Mouse (Mus musculus): ENCODE results near the gene Ror1. TPM values are rescaled to one million over a fixed set of nuclear protein-coding genes. Genes with fewer than 3 reads are reported as not detected.

Ror1 gene
- polyA plus RNA-seq, 1 experiment from 2014 or later, result 11.1 TPM

DNA sequence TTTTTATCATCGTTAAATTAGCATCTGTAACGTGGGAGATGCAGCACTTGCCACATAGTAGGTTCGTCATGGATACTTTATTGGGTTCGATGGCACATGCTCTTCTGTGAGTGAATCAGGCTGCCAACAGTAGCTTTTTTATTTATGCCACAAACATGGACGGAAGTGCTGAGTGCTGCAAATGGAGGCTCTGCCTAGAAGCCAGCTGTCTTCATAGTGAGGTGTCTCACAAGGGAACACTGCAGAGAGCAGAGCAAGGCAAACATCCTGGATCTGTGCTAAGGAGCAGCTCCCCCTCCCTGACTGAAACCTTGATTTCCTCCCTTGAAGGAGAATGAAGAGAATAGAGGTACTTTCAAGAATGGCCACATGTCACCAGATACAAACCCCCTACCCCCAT lies 74.1 kb downstream of the Ror1 start:
- H3K27ac ChIP-seq, result peak overlapping the region; percentile 79
- WGBS, result 51% methylated on average over 5 of the region's 5 CpGs
- peak overlapping the region; percentile 42; the same call in 1 of the 2 replicates for H3K4me2 ChIP-seq
- no peak overlapping the region for H3K9ac ChIP-seq
- peaks cover 65% of the 10 kb centered on the region for H3K4me1 ChIP-seq
- no peaks in the 10 kb centered on the region for H3K27me3 ChIP-seq
- ATAC-seq (replicated peaks; ENCODE audit: low FRiP score), result 0 out of 2 replicates have a peak, but pooled peaks have one; percentile 19
- no peaks in the 10 kb centered on the region for H3K36me3 ChIP-seq
- H3K4me3 ChIP-seq (replicated peaks), result no peak overlapping the region
- H3K9me3 ChIP-seq (replicated peaks), result no peaks in the 10 kb centered on the region

DNA sequence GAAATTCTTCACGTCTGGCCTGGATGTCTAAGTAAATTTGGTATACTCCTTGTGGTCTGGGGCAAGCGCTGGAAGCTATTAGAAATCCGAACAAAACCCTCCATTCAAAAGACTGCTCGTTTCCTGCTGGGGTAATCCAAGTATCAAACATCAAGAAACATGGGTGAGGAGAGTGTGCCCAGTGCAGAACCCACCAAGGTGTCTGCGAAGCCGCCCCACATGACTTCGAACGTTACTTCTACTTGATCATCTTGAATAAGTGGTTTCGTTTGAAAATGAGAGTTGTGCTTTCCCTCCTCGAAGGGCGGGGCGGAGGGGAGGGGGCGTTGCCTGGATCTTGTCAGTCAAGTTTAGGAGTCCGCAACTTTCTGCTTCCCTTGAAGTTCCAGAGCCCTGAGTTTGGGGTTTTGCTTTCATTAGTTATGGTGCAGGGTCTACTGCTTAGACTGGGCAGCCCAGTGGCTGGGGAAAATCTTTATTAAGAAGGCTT lies 74.6 kb downstream of the Ror1 start:
- no peaks in the 10 kb centered on the region for H3K9me3 ChIP-seq (replicated peaks)
- peak overlapping the region; percentile 42 for H3K4me2 ChIP-seq
- H3K4me1 ChIP-seq, result peaks cover 62% of the 10 kb centered on the region
- peak overlapping the region; percentile 79 for H3K27ac ChIP-seq
- ATAC-seq (replicated peaks; ENCODE audit: low FRiP score), result peak; percentile 35; the same call in 1 of the 2 replicates
- 39% methylated on average over 14 of the region's 14 CpGs for WGBS
- H3K36me3 ChIP-seq, result no peaks in the 10 kb centered on the region
- H3K9ac ChIP-seq, result no peak overlapping the region
- H3K27me3 ChIP-seq, result no peaks in the 10 kb centered on the region
- peak overlapping the region; percentile 8; the same call in 1 of the 2 replicates for H3K4me3 ChIP-seq (replicated peaks)

DNA sequence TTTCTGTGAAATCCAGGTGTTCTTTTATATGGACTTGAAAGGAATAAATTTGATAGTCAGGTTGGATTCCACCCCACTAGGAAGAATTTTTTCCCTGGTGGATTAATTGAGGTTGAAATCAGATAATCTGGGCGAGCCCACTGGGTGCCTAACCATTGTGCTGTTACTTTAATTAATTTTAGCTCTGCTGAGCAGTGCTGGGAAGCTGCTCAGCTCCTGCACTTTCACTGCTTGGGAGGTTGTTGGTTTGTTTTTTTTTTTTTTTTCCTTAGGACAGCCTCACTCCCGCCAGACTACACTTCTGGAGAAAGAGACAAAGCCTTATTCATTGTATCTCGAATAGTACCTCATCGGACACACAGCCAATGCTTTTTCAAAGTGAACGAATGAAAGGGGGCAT lies 75.2 kb downstream of the Ror1 start:
- no peaks in the 10 kb centered on the region for H3K9me3 ChIP-seq (replicated peaks)
- H3K27me3 ChIP-seq, result no peaks in the 10 kb centered on the region
- H3K36me3 ChIP-seq, result no peaks in the 10 kb centered on the region
- no peak overlapping the region for H3K9ac ChIP-seq
- no peak overlapping the region for H3K4me3 ChIP-seq (replicated peaks)
- H3K27ac ChIP-seq, result peak overlapping the region; percentile 85
- 0 out of 2 replicates have a peak, but pooled peaks have one; percentile 30 for ATAC-seq (replicated peaks; ENCODE audit: low FRiP score)
- peak overlapping the region; percentile 42 for H3K4me2 ChIP-seq
- peaks cover 62% of the 10 kb centered on the region for H3K4me1 ChIP-seq
- WGBS, result 25% methylated on average over 5 of the region's 5 CpGs

DNA sequence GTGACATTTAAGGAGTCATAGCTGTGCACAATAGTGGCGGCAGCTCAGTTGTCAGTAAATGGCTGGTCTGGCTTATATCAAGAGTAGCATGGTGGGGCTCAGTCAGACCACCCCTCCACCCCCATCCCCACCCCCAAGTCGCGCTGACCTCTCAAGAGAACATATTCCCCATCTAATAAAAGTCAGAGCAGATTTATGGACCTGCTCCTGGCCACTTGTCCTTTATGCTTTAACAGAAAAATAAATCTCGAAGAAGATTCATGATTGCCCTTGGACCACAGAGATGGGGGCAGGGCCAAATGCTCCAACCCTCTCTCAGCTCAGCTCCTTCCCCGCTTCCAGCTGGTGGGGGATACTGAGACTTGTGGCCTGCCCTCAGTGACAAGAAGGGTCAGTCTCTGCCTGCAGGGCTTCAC lies 75.9 kb downstream of the Ror1 start:
- Histone ChIP-seq H3K9ac (no peak overlapping the region), H3K4me2 (peak overlapping the region; percentile 42), H3K27ac (peak overlapping the region; percentile 85), H3K36me3 (no peaks in the 10 kb centered on the region), H3K27me3 (no peaks in the 10 kb centered on the region), H3K4me3 (replicated peaks) (no peak overlapping the region), H3K4me1 (peaks cover 60% of the 10 kb centered on the region), H3K9me3 (replicated peaks) (no peaks in the 10 kb centered on the region)
- ATAC-seq (replicated peaks; ENCODE audit: low FRiP score), result peak; percentile 74
- 11% methylated on average over 5 of the region's 5 CpGs for WGBS

DNA sequence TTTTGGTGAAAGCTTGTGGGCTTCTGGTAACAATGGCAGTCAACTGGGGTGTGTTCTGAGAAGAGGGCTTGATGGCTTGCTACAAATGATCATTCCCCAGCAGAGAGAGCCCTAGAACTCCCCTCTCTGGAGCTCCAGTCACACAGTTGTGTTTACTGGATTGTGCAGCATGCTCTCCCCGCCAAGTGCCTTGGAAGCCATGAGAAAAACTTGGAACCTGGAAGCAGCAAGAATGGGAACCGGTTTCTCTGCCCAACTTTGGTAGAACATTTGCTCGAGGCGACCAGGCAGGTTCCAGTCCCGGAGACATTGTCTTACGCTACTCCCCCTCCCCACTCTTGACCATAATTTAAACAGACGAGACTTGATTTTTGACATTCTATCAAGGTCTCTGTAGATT lies 80.0 kb downstream of the Ror1 start:
- no peak for ATAC-seq (replicated peaks; ENCODE audit: low FRiP score)
- 84% methylated on average over 7 of the region's 7 CpGs for WGBS
- no peak overlapping the region for H3K9ac ChIP-seq
- H3K4me1 ChIP-seq, result peaks cover 33% of the 10 kb centered on the region
- no peak overlapping the region for H3K4me2 ChIP-seq
- no peak overlapping the region for H3K4me3 ChIP-seq (replicated peaks)
- H3K27ac ChIP-seq, result no peak overlapping the region; the same call in 1 of the 2 replicates
- H3K27me3 ChIP-seq, result no peaks in the 10 kb centered on the region
- no peaks in the 10 kb centered on the region for H3K36me3 ChIP-seq
- H3K9me3 ChIP-seq (replicated peaks), result no peaks in the 10 kb centered on the region

DNA sequence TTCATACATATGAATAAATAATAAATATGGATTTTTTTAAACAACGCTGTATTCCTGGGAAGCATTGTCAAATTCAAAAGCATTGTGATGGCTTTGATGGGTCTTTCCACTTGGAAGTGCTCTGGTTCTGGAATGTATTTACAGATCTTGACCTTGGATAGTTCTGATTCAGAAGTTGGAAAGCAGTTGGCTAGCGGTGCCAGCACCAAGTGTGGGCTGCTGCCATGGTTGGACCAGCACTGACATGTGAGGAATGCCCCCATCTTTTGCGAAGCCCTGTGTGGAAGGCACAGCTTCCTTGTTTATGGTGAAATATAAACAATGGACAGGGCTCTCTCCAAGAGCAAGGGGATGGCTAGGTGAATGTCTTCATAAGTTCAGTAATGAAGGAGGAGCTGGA lies 82.7 kb downstream of the Ror1 start:
- Histone ChIP-seq H3K27me3 (no peaks in the 10 kb centered on the region), H3K27ac (no peak overlapping the region), H3K4me1 (peaks cover 14% of the 10 kb centered on the region; the same call in 1 of the 2 replicates), H3K36me3 (no peaks in the 10 kb centered on the region), H3K9ac (no peak overlapping the region), H3K4me3 (replicated peaks) (no peak overlapping the region), H3K9me3 (replicated peaks) (no peaks in the 10 kb centered on the region), H3K4me2 (no peak overlapping the region)
- no peak for ATAC-seq (replicated peaks; ENCODE audit: low FRiP score)
- WGBS, result 82% methylated on average over 3 of the region's 3 CpGs

DNA sequence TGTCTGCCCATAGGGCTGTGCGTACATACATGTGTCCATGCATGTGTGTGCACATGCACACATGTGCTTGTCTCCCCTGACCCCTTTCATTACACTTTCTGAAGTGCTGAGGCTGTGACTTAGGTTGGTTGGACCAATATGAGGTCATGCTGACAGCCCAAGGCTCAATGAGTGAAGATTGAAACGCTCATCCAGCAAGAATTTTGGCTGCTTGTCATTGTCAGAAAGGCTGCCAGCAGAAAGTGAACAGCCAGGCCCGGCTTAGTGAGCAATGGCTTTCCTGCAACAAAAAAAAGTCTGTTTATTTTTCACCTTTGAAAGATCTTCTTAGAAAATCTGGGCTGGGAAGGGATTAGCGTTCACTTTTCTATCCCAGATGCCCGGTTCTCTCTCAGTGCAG lies 86.1 kb downstream of the Ror1 start:
- Histone ChIP-seq H3K9ac (no peak overlapping the region), H3K4me1 (peaks cover 10% of the 10 kb centered on the region), H3K36me3 (no peaks in the 10 kb centered on the region), H3K4me3 (replicated peaks) (no peak overlapping the region), H3K27me3 (no peaks in the 10 kb centered on the region), H3K27ac (no peak overlapping the region), H3K9me3 (replicated peaks) (no peaks in the 10 kb centered on the region), H3K4me2 (no peak overlapping the region)
- ATAC-seq (replicated peaks; ENCODE audit: low FRiP score), result no peak
- 76% methylated on average over 5 of the region's 5 CpGs for WGBS

DNA sequence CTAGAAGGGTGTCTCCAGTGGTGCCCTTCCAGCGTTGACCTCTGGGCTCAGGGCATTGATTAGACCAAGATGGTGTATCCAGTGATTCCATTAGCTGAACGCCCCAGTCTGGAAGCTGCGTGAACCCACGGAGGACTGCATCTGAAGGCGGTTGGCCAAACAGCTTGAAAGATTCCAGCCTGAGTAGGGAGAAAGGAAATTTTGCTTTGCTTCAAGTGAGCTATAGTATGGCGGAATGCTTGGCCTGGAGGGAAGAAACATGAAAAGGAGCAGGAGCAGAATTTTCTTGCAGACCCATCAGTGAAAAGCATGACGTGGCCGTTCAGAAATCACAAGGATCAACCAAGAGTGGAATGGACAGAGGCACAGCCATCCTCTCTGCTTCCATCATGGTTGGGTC lies 91.2 kb downstream of the Ror1 start:
- no peak overlapping the region for H3K4me2 ChIP-seq
- no peaks in the 10 kb centered on the region for H3K36me3 ChIP-seq
- H3K4me3 ChIP-seq (replicated peaks), result no peak overlapping the region
- no peaks in the 10 kb centered on the region for H3K9me3 ChIP-seq (replicated peaks)
- no peaks in the 10 kb centered on the region for H3K27me3 ChIP-seq
- H3K27ac ChIP-seq, result no peak overlapping the region
- 87% methylated on average over 8 of the region's 8 CpGs for WGBS
- H3K4me1 ChIP-seq, result peaks cover 29% of the 10 kb centered on the region
- H3K9ac ChIP-seq, result no peak overlapping the region
- ATAC-seq (replicated peaks; ENCODE audit: low FRiP score), result no peak

DNA sequence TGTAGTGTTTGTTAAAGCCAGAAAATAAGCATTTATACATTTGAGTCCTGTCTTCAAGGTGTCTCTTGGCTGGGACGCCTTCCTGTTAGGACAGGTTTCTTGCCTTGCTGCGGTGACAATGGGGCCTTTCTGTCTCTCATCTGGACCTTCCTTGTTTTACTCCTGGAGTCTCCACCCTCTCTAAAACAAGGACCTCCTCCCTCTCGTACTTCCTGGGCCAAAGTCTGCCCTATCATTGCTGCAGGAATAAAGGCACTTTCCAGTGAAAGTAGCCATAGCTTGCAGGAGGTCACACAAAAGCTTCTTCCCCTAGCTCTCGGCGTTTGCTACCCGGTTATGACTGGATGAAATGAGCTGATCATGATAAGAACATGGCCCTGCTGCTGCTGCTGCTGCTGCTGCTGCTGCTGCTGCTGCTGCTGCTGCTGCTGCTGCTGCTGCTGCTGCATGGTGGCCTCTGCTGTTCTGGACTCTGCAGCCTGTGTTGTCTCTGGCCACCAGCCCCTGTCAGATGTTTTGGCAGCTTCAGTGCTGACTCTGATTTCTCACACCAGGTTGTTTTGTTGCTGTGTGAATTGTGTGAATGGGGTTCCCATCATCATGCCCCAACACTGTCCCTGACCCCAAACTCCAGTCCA lies 92.1 kb downstream of the Ror1 start:
- peak overlapping the region; percentile 64 for H3K27ac ChIP-seq
- ATAC-seq (replicated peaks; ENCODE audit: low FRiP score), result peak; percentile 50; the same call in 1 of the 2 replicates
- H3K9ac ChIP-seq, result no peak overlapping the region
- no peaks in the 10 kb centered on the region for H3K36me3 ChIP-seq
- H3K4me2 ChIP-seq, result no peak overlapping the region
- no peak overlapping the region for H3K4me3 ChIP-seq (replicated peaks)
- no peaks in the 10 kb centered on the region for H3K27me3 ChIP-seq
- peaks cover 29% of the 10 kb centered on the region for H3K4me1 ChIP-seq
- H3K9me3 ChIP-seq (replicated peaks), result no peaks in the 10 kb centered on the region
- 44% methylated on average over 6 of the region's 6 CpGs for WGBS

DNA sequence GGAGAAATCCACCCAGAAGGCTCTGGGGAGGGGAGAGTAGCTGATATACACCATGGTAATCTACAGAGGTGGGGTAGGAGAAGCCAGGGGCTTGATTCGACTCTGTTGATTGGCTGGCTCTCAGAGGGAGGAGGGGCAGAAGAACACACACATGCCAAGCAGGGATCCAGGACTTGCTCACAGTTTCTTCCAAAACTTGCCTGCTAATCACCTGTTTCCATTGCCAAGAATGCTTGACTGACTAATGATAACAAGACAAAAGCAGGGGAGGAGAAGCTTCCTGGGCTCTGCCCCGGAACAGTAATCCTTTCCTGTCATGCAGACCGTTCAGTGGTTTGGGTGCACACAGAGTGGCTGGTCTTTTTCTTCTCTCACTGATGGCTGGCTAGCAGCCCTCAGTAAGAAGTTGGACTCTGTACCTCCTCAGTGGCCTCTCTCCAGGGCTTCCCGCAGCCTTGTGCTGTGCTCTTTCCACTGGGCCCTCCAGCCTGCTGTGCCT lies 92.7 kb downstream of the Ror1 start:
- no peak overlapping the region for H3K4me2 ChIP-seq
- 23% methylated on average over 4 of the region's 4 CpGs for WGBS
- H3K27ac ChIP-seq, result peak overlapping the region; percentile 64
- H3K4me1 ChIP-seq, result peaks cover 29% of the 10 kb centered on the region
- no peaks in the 10 kb centered on the region for H3K27me3 ChIP-seq
- ATAC-seq (replicated peaks; ENCODE audit: low FRiP score), result peak; percentile 87
- H3K9me3 ChIP-seq (replicated peaks), result no peaks in the 10 kb centered on the region
- H3K36me3 ChIP-seq, result no peaks in the 10 kb centered on the region
- no peak overlapping the region for H3K9ac ChIP-seq
- no peak overlapping the region for H3K4me3 ChIP-seq (replicated peaks)

DNA sequence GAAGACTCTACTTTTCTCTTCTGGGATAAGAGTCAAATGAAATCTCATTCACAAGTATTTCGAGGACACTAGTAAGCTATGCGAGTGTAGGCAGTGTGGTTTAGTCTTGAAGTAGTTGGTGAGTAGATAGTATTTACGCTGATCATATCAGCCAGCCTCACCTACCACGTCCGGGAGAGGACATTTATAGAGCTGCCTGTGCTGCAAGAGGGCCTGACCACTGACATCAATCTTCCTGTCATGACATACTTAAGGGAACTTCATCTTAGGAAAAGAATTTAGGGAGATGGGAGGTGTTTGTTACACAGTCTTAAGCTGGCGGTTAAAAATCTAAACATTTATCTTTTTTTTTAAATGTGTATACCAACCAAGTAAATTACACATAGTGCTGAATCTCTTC lies 95.9 kb downstream of the Ror1 start:
- no peak overlapping the region for H3K27ac ChIP-seq
- H3K4me2 ChIP-seq, result no peak overlapping the region
- no peaks in the 10 kb centered on the region for H3K27me3 ChIP-seq
- no peaks in the 10 kb centered on the region for H3K9me3 ChIP-seq (replicated peaks)
- WGBS, result 53% methylated on average over 6 of the region's 6 CpGs
- H3K36me3 ChIP-seq, result no peaks in the 10 kb centered on the region
- H3K4me3 ChIP-seq (replicated peaks), result no peak overlapping the region
- H3K9ac ChIP-seq, result no peak overlapping the region
- peaks cover 35% of the 10 kb centered on the region for H3K4me1 ChIP-seq
- no peak for ATAC-seq (replicated peaks; ENCODE audit: low FRiP score)

DNA sequence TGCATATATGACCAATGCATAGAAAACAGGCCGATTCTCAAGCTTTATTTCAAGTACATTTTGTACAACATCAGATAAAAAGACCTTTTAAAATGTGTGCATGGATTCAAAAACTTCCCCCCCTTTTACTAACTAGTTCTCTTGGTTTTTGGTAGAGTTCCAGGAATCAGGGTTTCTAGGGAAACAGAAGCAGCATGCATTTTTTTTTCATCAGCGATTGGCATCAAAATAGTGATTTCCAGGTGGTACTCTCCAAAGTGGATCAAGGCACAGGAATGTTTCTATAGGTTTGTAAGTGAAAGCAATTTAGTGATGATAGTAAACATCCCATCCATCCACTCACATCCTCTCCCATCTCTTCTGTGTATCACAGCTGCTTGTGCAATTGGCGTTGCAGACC lies 98.5 kb downstream of the Ror1 start:
- no peaks in the 10 kb centered on the region for H3K36me3 ChIP-seq
- no peak overlapping the region for H3K27ac ChIP-seq
- ATAC-seq (replicated peaks; ENCODE audit: low FRiP score), result no peak
- H3K4me2 ChIP-seq, result no peak overlapping the region
- no peaks in the 10 kb centered on the region for H3K27me3 ChIP-seq
- H3K4me3 ChIP-seq (replicated peaks), result no peak overlapping the region
- no peak overlapping the region for H3K9ac ChIP-seq
- no peaks in the 10 kb centered on the region for H3K9me3 ChIP-seq (replicated peaks)
- H3K4me1 ChIP-seq, result peaks cover 11% of the 10 kb centered on the region; the same call in 1 of the 2 replicates
- 74% methylated on average over 3 of the region's 3 CpGs for WGBS
